Mouse (Mus musculus) hindbrain, embryonic 14.5 days (tissue): ENCODE measurements around the gene Gclc. TPM values are rescaled to one million over a fixed set of nuclear protein-coding genes. Genes with fewer than 3 reads are reported as not detected.

Source experiments
- ATAC-seq: fragments of 200-750 bp; cut with Nextera tagmentation; 2 replicates; pipeline ENCODE4 v1.8.0; 2017; ENCODE audit warnings: moderate number of reproducible peaks, mild to moderate bottlenecking, moderate TSS enrichment, moderate library complexity; ENCODE audit not compliant: low FRiP score
- DNase-seq: peaks from one replicate; pipeline ENCODE4 v3.0.0-alpha.2; 2015; ENCODE audit warnings: low spot score
- H3K27ac ChIP-seq: fragments of 300-500 bp; sonication (generic); 2 replicates; pipeline ENCODE4 v1.5.1; 2014; ENCODE audit warnings: mild to moderate bottlenecking, moderate library complexity
- H3K27me3 ChIP-seq: fragments of 300-500 bp; sonication (generic); 2 replicates; pipeline ENCODE4 v1.6.1; 2014; ENCODE audit warnings: mild to moderate bottlenecking, low read length, mixed read lengths; ENCODE audit not compliant: control insufficient read depth, insufficient read depth
- H3K36me3 ChIP-seq: fragments of 300-500 bp; sonication (generic); replicated peaks from 2 replicates; pipeline ENCODE4 v1.6.1; 2014; ENCODE audit not compliant: control insufficient read depth, insufficient read depth
- H3K4me1 ChIP-seq: fragments of 300-500 bp; sonication (generic); replicated peaks from 2 replicates; pipeline ENCODE4 v1.6.1; 2014; ENCODE audit warnings: antibody characterized with exemption, low read length, mixed read lengths; ENCODE audit not compliant: control insufficient read depth, insufficient read depth
- H3K4me2 ChIP-seq: fragments of 300-500 bp; sonication (generic); replicated peaks from 2 replicates; pipeline ENCODE4 v1.6.1; 2014; ENCODE audit warnings: mild to moderate bottlenecking, moderate library complexity
- H3K4me3 ChIP-seq: fragments of 300-500 bp; sonication (generic); replicated peaks from 2 replicates; pipeline ENCODE4 v1.5.1; 2014; ENCODE audit warnings: mild to moderate bottlenecking, low read length
- H3K9ac ChIP-seq: fragments of 300-500 bp; sonication (generic); 2 replicates; pipeline ENCODE4 v1.6.1; 2014
- H3K9me3 ChIP-seq: fragments of 300-500 bp; sonication (generic); 2 replicates; pipeline ENCODE4 v1.6.1; 2016; ENCODE audit warnings: low read length; ENCODE audit not compliant: control insufficient read depth
- WGBS: fragments of 180-500 bp; shearing (Covaris S2); extraction: QIAGEN DNeasy Blood & Tissue Kit; methylation state at CpG from one replicate; pipeline ENCODE4 v1.1.7; 2014; 5-methylcytosine and 5-hydroxymethylcytosine counted together
- polyA plus RNA-seq: library from polyadenylated mRNA; unstranded; fragments of >200 nt; fragmentation: Nextera tagmentation; extraction: Ambion mirVana; gene quantifications from 2 replicates; pipeline ENCODE4 v1.2.1, GENCODE M21; 2014

Gclc gene
- polyA plus RNA-seq, 1 experiment from 2014 or later, result 21.7 TPM

DNA sequence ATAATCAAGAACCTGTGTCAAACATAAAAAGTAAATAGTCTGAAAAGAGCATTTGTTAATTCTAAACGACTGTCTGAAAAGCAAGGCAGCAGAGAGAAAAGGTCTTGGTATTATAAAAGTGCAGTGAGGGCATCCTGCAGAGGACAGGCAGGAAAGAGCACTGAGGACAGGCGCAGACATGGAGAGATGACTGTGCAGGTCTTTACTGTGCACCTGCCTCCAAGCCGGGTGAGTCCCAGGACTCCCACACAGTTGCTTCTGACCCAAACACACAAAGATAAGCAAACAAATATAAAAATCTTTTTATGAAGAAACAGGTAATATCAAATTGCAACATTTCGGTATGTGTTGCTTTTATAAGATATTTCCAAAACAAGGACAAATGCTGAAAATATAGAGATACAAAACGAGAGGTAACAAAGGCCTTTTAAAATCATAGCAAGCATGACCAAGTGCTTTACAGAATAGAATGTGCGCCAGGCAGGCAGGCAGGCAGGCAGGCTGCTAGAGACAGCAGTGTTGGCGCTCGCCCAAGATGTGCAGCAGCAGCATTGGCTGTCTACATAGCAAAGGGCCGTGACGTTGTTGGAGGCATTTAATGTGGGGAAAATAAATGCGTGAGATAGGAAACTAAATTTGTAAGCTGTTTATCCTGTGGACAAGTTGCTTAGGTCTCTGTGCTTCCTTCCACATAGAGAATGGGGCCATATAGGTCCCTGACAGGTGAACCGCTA lies 35.4 kb downstream of the Gclc start:
- H3K4me1 ChIP-seq, result 0 out of 2 replicates have a peak, but pooled peaks cover 4% of the 10 kb centered on the region
- 60% methylated on average over 12 of the region's 12 CpGs for WGBS
- H3K27me3 ChIP-seq, result no peaks in the 10 kb centered on the region
- peaks cover 74% of the 10 kb centered on the region for H3K36me3 ChIP-seq
- ATAC-seq (peak; percentile 91), DNase-seq (peak; percentile 76)
- H3K9me3 ChIP-seq, result no peaks in the 10 kb centered on the region
- H3K27ac ChIP-seq, result no peak overlapping the region
- no peak overlapping the region for H3K4me3 ChIP-seq
- no peak overlapping the region for H3K9ac ChIP-seq
- no peak overlapping the region for H3K4me2 ChIP-seq

DNA sequence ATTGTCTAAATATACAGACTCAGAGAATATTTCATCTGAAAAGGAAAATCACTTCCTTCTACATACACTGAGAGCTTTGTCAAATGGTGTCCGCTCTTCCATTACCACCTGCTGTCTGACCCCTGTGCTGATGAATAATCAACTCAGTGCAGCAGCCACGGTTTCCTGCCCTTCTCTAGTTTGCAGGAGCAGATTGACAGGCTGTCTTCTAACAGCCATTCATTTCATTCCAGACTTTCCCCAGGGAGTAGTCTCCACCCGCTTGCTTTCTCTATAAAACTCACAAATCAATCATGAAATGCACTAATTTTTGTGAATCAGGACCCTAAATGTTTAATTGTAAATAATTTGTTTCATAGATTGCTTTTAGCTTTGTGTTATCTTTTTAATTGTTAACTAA lies 39.5 kb downstream of the Gclc start:
- Histone ChIP-seq H3K9ac (no peak overlapping the region), H3K4me1 (0 out of 2 replicates have a peak, but pooled peaks cover 4% of the 10 kb centered on the region), H3K9me3 (no peaks in the 10 kb centered on the region), H3K4me3 (no peak overlapping the region), H3K36me3 (peaks cover 40% of the 10 kb centered on the region), H3K4me2 (no peak overlapping the region), H3K27ac (no peak overlapping the region), H3K27me3 (no peaks in the 10 kb centered on the region)
- DNase-seq (no peak), ATAC-seq (no peak)
- WGBS, result 19% methylated on average over 3 of the region's 3 CpGs

DNA sequence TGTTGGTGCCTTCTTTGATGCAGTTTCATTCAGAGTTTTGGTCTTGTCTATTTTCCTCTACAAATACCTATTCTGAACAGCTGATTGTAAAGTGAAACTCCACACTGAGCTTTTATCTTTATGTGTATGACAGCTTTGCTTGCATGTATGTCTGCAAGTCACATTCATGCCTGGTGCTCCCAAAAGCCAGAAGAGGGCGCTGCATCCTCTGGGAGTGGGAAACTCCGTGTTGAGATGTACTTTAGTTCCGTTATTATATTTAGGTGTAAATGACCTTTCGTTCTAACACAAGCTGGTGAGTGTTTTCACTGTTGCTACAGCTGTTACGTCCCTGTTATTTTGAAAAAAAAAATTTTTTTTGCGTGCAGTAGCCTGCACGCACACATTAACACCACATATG lies 48.1 kb downstream of the Gclc start:
- Histone ChIP-seq H3K4me3 (no peak overlapping the region), H3K36me3 (no peaks in the 10 kb centered on the region), H3K27me3 (no peaks in the 10 kb centered on the region), H3K27ac (no peak overlapping the region), H3K9me3 (no peaks in the 10 kb centered on the region), H3K9ac (no peak overlapping the region), H3K4me2 (no peak overlapping the region), H3K4me1 (no peaks in the 10 kb centered on the region)
- WGBS, result 57% methylated on average over 7 of the region's 7 CpGs
- DNase-seq, result no peak
- ATAC-seq, result no peak

DNA sequence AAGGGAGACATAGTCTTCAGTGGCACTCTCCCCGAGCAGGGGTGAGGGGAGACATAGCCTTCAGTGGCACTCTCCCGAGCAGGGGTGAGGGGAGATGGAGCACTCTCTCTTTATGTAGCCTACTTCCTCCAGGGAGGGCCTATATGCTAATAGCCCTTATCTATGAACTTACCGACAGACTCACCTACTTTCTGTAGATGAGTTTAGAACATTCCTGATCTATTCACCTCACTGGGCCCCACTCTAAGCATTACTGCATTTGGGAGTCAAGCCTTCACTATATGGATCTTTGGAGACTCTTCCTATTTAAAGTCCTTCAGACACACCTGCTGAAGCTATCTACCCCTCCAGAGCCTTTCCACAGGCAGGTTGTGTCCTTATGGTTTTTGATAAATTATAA lies 52.1 kb downstream of the Gclc start:
- peak; percentile 59 for ATAC-seq

DNA sequence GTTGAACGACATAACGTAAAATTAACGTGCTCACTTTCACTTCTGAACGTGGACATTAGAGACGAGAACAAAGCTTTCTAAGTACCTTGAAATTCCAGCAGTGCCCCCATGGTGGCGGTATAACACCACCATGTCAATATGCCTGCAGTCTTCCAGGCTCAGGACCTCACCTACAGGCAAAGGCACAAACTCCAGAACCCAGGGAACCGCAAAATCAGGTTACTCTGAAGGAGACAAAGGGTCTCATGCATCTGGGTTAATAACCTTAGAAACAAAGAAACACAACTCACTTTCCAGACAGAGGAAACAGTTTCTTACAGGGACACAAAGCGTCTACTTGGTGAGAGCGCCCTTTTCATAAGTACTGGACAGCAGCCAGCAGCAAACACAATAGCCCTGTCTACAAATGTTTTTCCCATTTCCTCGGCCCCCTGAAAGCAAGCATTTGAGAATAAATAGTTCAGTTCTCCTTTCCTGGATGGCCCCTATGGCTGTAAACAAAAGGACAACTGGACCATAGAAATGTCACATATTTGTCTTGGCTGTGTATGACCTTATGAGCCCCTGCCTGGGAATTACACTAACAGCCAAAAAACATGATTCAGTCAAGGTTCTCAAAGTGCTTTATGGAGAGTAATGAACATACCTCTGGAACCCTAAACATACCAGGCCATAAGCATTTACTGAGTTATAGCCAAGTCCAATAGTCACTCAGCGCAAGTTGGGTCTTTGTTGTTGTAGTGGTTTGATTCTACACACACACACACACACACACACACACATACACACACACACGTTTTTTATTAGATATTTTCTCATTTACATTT lies 52.7 kb downstream of the Gclc start:
- peak overlapping the region; percentile 32 for H3K4me2 ChIP-seq
- H3K9me3 ChIP-seq, result no peaks in the 10 kb centered on the region
- H3K27me3 ChIP-seq, result no peaks in the 10 kb centered on the region
- no peak overlapping the region for H3K27ac ChIP-seq
- DNase-seq (peak; percentile 92), ATAC-seq (peak; percentile 89)
- WGBS, result 20% methylated on average over 12 of the region's 12 CpGs
- H3K36me3 ChIP-seq, result no peaks in the 10 kb centered on the region
- H3K4me1 ChIP-seq, result no peaks in the 10 kb centered on the region
- H3K4me3 ChIP-seq, result no peak overlapping the region
- peak overlapping the region; percentile 28; the same call in 1 of the 2 replicates for H3K9ac ChIP-seq

More for the DNA sequence above, 52.1 kb downstream of the Gclc start:
- DNase-seq, result no peak
- Histone ChIP-seq H3K9me3 (no peaks in the 10 kb centered on the region), H3K4me1 (no peaks in the 10 kb centered on the region), H3K4me2 (peak overlapping the region; percentile 32), H3K36me3 (no peaks in the 10 kb centered on the region), H3K27ac (no peak overlapping the region), H3K4me3 (no peak overlapping the region), H3K27me3 (no peaks in the 10 kb centered on the region), H3K9ac (peak overlapping the region; percentile 28; the same call in 1 of the 2 replicates)
- 33% methylated on average over 3 of the region's 3 CpGs for WGBS

DNA sequence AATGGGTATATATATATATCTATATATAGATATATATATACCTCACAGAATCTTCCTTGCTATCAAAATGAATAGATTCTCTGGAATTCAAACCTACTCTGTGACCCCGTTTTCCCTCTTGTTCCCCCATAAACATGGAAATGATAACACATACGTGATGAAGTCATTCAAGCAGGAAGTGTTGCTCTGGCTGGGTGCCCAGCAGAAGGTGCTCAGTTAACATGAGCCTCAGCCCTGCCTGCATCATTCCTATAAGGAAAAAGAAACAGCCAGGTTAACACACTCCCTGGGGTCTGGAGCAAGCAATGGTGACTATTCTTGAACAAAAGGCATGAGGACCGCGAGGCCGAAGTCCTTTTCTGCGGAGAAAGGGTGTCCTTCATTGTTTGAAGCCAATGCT lies 54.1 kb downstream of the Gclc start:
- no peak overlapping the region for H3K27ac ChIP-seq
- no peak for DNase-seq
- H3K9ac ChIP-seq, result no peak overlapping the region
- H3K4me2 ChIP-seq, result no peak overlapping the region
- H3K9me3 ChIP-seq, result no peaks in the 10 kb centered on the region
- no peak overlapping the region for H3K4me3 ChIP-seq
- no peaks in the 10 kb centered on the region for H3K36me3 ChIP-seq
- no peaks in the 10 kb centered on the region for H3K4me1 ChIP-seq
- H3K27me3 ChIP-seq, result no peaks in the 10 kb centered on the region
- 80% methylated on average over 6 of the region's 6 CpGs for WGBS
- no peak for ATAC-seq

DNA sequence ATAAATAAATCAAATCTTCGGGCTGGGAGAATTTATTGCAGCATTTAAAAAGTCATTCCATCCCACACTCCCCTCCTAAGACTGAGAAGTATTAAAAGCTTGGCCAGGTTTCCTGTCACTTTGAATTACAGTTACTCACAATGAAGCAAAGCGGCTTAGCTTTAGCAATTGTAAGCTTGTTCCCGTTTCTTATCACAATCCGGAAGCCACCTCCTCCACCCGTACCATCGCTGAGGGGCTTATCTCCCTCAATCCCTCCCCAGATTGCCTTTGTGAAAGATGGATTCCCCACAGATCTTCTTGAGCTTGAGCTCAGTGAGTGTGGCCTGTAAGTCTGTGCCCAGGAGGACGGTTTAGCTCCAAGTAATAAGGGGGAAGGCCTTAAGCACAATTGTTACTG lies 64.5 kb downstream of the Gclc start:
- Histone ChIP-seq H3K36me3 (no peaks in the 10 kb centered on the region), H3K27me3 (no peaks in the 10 kb centered on the region), H3K4me2 (no peak overlapping the region), H3K27ac (no peak overlapping the region), H3K4me1 (no peaks in the 10 kb centered on the region), H3K9me3 (0 out of 2 replicates have a peak, but pooled peaks cover 5% of the 10 kb centered on the region), H3K9ac (no peak overlapping the region), H3K4me3 (no peak overlapping the region)
- 84% methylated on average over 7 of the region's 7 CpGs for WGBS
- no peak for DNase-seq
- no peak for ATAC-seq

DNA sequence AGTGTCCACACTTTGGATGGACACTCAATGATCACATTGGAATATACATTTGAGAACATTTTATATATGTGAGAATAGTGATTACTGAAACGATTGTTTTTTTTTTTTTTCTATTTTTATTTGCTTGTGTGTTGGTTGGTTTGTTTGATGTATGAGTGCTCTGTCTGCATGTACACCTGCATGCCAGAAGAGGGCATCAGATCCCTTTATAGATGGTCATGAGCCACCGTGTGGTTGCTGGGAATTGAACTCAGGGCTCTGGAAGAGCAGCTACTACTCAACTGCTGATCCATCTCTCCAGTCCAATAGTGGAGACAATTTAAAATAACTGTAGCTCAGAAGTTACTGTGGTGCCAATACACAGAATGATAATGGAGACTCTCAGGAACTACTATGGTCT lies 65.0 kb downstream of the Gclc start:
- ATAC-seq (no peak), DNase-seq (no peak)
- no peaks in the 10 kb centered on the region for H3K36me3 ChIP-seq
- no peaks in the 10 kb centered on the region for H3K4me1 ChIP-seq
- H3K4me2 ChIP-seq, result no peak overlapping the region
- 0 out of 2 replicates have a peak, but pooled peaks cover 5% of the 10 kb centered on the region for H3K9me3 ChIP-seq
- no peak overlapping the region for H3K9ac ChIP-seq
- H3K27ac ChIP-seq, result no peak overlapping the region
- H3K4me3 ChIP-seq, result no peak overlapping the region
- no peaks in the 10 kb centered on the region for H3K27me3 ChIP-seq
- WGBS, result 80% methylated on average over 2 of the region's 2 CpGs

DNA sequence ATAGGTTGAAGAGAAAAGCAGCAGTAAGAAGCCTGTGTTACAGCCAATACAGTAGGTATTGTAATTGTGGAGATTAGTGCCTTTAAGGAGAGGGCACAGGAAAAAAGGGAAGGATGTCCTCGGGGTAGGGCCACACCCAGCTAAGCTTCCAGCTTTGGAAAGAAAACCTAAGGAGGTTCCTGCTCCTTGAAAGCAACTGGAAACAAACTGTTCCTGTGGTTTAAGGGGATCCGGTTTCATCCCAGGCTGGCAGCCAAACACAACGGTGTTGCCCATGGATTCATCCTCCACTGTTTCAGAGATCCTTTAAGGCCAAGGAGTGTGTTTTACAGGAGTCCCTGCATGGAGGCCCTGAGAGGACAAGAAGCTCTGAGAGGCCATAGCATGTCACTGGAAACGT lies 66.5 kb downstream of the Gclc start:
- DNase-seq (no peak), ATAC-seq (no peak)
- WGBS, result 75% methylated on average over 4 of the region's 4 CpGs
- H3K4me2 ChIP-seq, result no peak overlapping the region
- no peak overlapping the region for H3K4me3 ChIP-seq
- H3K27me3 ChIP-seq, result no peaks in the 10 kb centered on the region
- H3K36me3 ChIP-seq, result no peaks in the 10 kb centered on the region
- H3K4me1 ChIP-seq, result no peaks in the 10 kb centered on the region
- H3K27ac ChIP-seq, result no peak overlapping the region
- H3K9me3 ChIP-seq, result 0 out of 2 replicates have a peak, but pooled peaks cover 5% of the 10 kb centered on the region
- H3K9ac ChIP-seq, result no peak overlapping the region
